Mouse (Mus musculus) lung, embryonic 14.5 days (tissue): ENCODE data around the gene Gm5105. TPM values are rescaled to one million over a fixed set of nuclear protein-coding genes. Genes with fewer than 3 reads are reported as not detected.
A peak's percentile ranks its signal among the peaks of the same experiment; 100 is the strongest.

Source experiments
- ATAC-seq: fragments of 200-750 bp; cut with Nextera tagmentation; 2 replicates; pipeline ENCODE4 v1.8.0; 2017; ENCODE audit warnings: mild to moderate bottlenecking, moderate TSS enrichment, moderate library complexity; ENCODE audit not compliant: insufficient read depth
- DNase-seq: peaks from one replicate; pipeline ENCODE4 v3.0.0-alpha.2; 2015
- H3K27ac ChIP-seq: fragments of 300-500 bp; sonication (generic); 2 replicates; pipeline ENCODE4 v1.5.1; 2014; ENCODE audit warnings: low read depth, mild to moderate bottlenecking, moderate library complexity
- H3K27me3 ChIP-seq: fragments of 300-500 bp; sonication (generic); 2 replicates; pipeline ENCODE4 v1.6.1; 2014; ENCODE audit warnings: low read length, control low read depth; ENCODE audit not compliant: insufficient read depth
- H3K36me3 ChIP-seq: fragments of 300-500 bp; sonication (generic); 2 replicates; pipeline ENCODE4 v1.6.1; 2014; ENCODE audit warnings: control low read depth; ENCODE audit not compliant: insufficient read depth
- H3K4me1 ChIP-seq: fragments of 300-500 bp; sonication (generic); 2 replicates; pipeline ENCODE4 v1.6.1; 2014; ENCODE audit warnings: antibody characterized with exemption, control low read depth; ENCODE audit not compliant: insufficient read depth
- H3K4me2 ChIP-seq: fragments of 300-500 bp; sonication (generic); 2 replicates; pipeline ENCODE4 v1.6.1; 2014; ENCODE audit warnings: mild to moderate bottlenecking
- H3K4me3 ChIP-seq: fragments of 300-500 bp; sonication (generic); 2 replicates; pipeline ENCODE4 v1.5.1; 2014; ENCODE audit warnings: low read depth, low read length
- H3K9ac ChIP-seq: fragments of 300-500 bp; sonication (generic); 2 replicates; pipeline ENCODE4 v1.6.1; 2014
- H3K9me3 ChIP-seq: fragments of 300-500 bp; sonication (generic); 2 replicates; pipeline ENCODE4 v1.6.1; 2016; ENCODE audit warnings: low read depth, low read length, control low read depth
- CTCF ChIP-seq: IDR thresholded peaks from 2 replicates; pipeline ENCODE4 v1.5.1; 2016; ENCODE audit warnings: antibody characterized with exemption, low read depth
- WGBS: fragments of 180-500 bp; shearing (Covaris S2); extraction: QIAGEN DNeasy Blood & Tissue Kit; methylation state at CpG from one replicate; pipeline ENCODE4 v1.1.7; 2014; 5-methylcytosine and 5-hydroxymethylcytosine counted together
- polyA plus RNA-seq: library from polyadenylated mRNA; unstranded; fragments of >200 nt; fragmentation: Nextera tagmentation; extraction: Ambion mirVana; gene quantifications from 2 replicates; pipeline ENCODE4 v1.2.1, GENCODE M21; 2014

Gm5105 gene
- polyA plus RNA-seq, 1 experiment from 2014 or later = not detected

GRCm38 (mm10) chr3:138101936-138102335 is 34.7 kb upstream of the Gm5105 start:
- TF ChIP-seq CTCF = no peak
- H3K4me1 ChIP-seq = peaks cover 14% of the 10 kb centered on the region
- 69% methylated on average over 4 of the region's 4 CpGs for WGBS
- DNase-seq (no peak), ATAC-seq (no peak)
- H3K4me3 ChIP-seq = no peak overlapping the region
- H3K4me2 ChIP-seq = no peak overlapping the region
- no peaks in the 10 kb centered on the region for H3K9me3 ChIP-seq
- H3K27me3 ChIP-seq = no peaks in the 10 kb centered on the region
- H3K27ac ChIP-seq = no peak overlapping the region
- no peak overlapping the region for H3K9ac ChIP-seq
- H3K36me3 ChIP-seq = no peaks in the 10 kb centered on the region

GRCm38 (mm10) chr3:138097718-138098117 is 30.5 kb upstream of the Gm5105 start:
- H3K27ac ChIP-seq = 0 out of 2 replicates have a peak overlapping the region, but pooled peaks have one; percentile 26
- no peak overlapping the region for H3K9ac ChIP-seq
- ATAC-seq (peak; percentile 65; the same call in 1 of the 2 replicates), DNase-seq (peak; percentile 43)
- H3K27me3 ChIP-seq = no peaks in the 10 kb centered on the region
- H3K36me3 ChIP-seq = no peaks in the 10 kb centered on the region
- H3K9me3 ChIP-seq = no peaks in the 10 kb centered on the region
- no peak overlapping the region for H3K4me2 ChIP-seq
- TF ChIP-seq CTCF = no peak
- WGBS = 32% methylated on average over 1 of the region's 1 CpGs
- no peak overlapping the region for H3K4me3 ChIP-seq
- peaks cover 14% of the 10 kb centered on the region for H3K4me1 ChIP-seq

DNA sequence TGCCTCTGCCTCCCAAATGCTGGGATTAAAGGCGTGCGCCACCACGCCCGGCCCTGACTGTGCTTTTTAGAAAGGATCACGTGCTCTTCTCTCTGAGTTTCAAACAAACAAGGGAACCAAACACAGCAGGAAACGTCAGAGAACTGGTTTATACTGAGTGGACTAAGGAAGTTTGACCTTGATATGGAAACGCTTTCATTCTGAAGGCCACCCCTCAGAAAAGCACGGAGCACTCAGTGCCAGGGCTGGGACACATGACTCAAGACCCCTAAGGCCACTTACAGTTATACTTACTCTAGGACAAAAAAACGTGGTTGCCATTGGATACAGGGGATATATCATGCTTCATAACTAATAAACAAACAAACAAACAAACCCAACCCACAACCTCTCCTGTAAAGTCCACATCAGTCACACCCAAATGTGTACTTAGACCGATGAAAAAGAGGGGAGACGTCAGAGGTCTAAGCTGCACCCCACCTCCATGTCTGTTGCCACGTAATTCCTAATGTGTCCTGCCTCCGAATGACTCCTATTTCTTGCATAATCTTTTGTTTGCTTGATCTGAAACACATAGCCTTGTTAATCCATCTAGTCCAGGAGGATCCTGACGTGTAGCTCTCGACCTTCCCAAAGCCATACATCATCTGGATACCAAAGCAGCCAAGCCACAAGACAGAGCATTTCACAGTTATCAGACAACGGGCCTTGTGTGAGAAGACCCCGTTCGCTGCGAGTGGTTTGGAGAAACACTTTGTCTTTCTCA is 29.3 kb upstream of the Gm5105 start:
- ATAC-seq = no peak
- H3K4me3 ChIP-seq = no peak overlapping the region
- H3K36me3 ChIP-seq = no peaks in the 10 kb centered on the region
- WGBS = 75% methylated on average over 19 of the region's 19 CpGs
- H3K4me2 ChIP-seq = no peak overlapping the region
- no peak for TF ChIP-seq CTCF
- no peak for DNase-seq
- H3K27me3 ChIP-seq = no peaks in the 10 kb centered on the region
- no peaks in the 10 kb centered on the region for H3K9me3 ChIP-seq
- peaks cover 14% of the 10 kb centered on the region for H3K4me1 ChIP-seq
- no peak overlapping the region for H3K27ac ChIP-seq
- no peak overlapping the region for H3K9ac ChIP-seq

DNA sequence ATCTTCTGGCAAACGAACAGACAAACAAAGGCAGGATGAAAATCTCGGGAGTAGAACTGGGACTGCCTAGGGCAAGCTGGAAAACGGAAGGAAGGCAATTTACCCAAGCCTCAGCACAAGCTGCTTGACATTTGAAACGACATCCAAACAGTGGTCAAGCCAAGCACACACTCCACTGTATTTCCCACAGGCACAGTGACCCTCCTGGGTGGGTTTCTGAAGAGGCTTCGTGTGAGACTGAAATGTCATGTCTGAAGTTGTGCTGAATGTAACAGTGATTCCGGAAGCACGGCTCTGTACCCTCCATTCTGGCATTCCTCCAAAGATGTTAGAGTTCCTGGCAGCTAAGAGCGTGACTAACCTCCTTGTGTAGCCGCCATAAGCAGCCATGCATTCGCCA is 28.5 kb upstream of the Gm5105 start:
- ATAC-seq (peak; percentile 67; the same call in 1 of the 2 replicates), DNase-seq (peak; percentile 81)
- Histone ChIP-seq H3K4me2 (no peak overlapping the region), H3K36me3 (no peaks in the 10 kb centered on the region), H3K4me3 (no peak overlapping the region), H3K4me1 (peaks cover 14% of the 10 kb centered on the region), H3K9me3 (no peaks in the 10 kb centered on the region), H3K9ac (no peak overlapping the region), H3K27ac (no peak overlapping the region), H3K27me3 (no peaks in the 10 kb centered on the region)
- 51% methylated on average over 10 of the region's 10 CpGs for WGBS
- no peak for TF ChIP-seq CTCF

- TF ChIP-seq CTCF = no peak
- Histone ChIP-seq H3K4me3 (no peak overlapping the region), H3K9me3 (no peaks in the 10 kb centered on the region), H3K27me3 (no peaks in the 10 kb centered on the region), H3K9ac (no peak overlapping the region), H3K36me3 (no peaks in the 10 kb centered on the region), H3K4me1 (peaks cover 14% of the 10 kb centered on the region), H3K27ac (no peak overlapping the region), H3K4me2 (no peak overlapping the region)
- ATAC-seq (no peak), DNase-seq (peak; percentile 43)
- WGBS = 61% methylated on average over 3 of the region's 3 CpGs
These were observed 28.1 kb upstream of the Gm5105 start for GRCm38 (mm10) chr3:138095301-138095700.

- Histone ChIP-seq H3K36me3 (no peaks in the 10 kb centered on the region), H3K9ac (no peak overlapping the region), H3K27ac (no peak overlapping the region), H3K4me2 (no peak overlapping the region), H3K4me3 (no peak overlapping the region), H3K4me1 (no peaks in the 10 kb centered on the region; the same call in 1 of the 2 replicates), H3K9me3 (no peaks in the 10 kb centered on the region), H3K27me3 (no peaks in the 10 kb centered on the region)
- 74% methylated on average over 4 of the region's 4 CpGs for WGBS
- DNase-seq (no peak), ATAC-seq (no peak)
- no peak for TF ChIP-seq CTCF
These were observed 16.7 kb upstream of the Gm5105 start for GRCm38 (mm10) chr3:138083896-138084295.

GRCm38 (mm10) chr3:138083073-138083637 is 16.0 kb upstream of the Gm5105 start:
- no peak overlapping the region for H3K4me2 ChIP-seq
- no peak overlapping the region for H3K27ac ChIP-seq
- no peak for DNase-seq
- no peaks in the 10 kb centered on the region for H3K36me3 ChIP-seq
- no peak overlapping the region for H3K9ac ChIP-seq
- no peak overlapping the region for H3K4me3 ChIP-seq
- no peaks in the 10 kb centered on the region for H3K27me3 ChIP-seq
- no peaks in the 10 kb centered on the region; the same call in 1 of the 2 replicates for H3K4me1 ChIP-seq
- WGBS = 84% methylated on average over 1 of the region's 1 CpGs
- H3K9me3 ChIP-seq = no peaks in the 10 kb centered on the region
- no peak for ATAC-seq
- TF ChIP-seq CTCF = no peak
